Mouse (Mus musculus): ENCODE measurements around the gene Gpr87. TPM values are rescaled to one million over a fixed set of nuclear protein-coding genes. Genes with fewer than 3 reads are reported as not detected.

Gene Gpr87
- total RNA-seq, 2 experiments from 2014 or later = not detected

- no peak for DNase-seq (ENCODE audit: low spot score in 2 of 2)
Observed at GRCm38 (mm10) chr3:59191674-59192073, 3.2 kb downstream of the Gpr87 start.

GRCm38 (mm10) chr3:59187336-59187735, 7.6 kb downstream of the Gpr87 start:
- no peak for DNase-seq (ENCODE audit: low spot score in 2 of 2)

- DNase-seq (ENCODE audit: low spot score in 2 of 2) = no peak
Observed at GRCm38 (mm10) chr3:59185662-59186061, 9.2 kb downstream of the Gpr87 start.

- DNase-seq (ENCODE audit: low spot score in 2 of 2) = no peak
Observed at GRCm38 (mm10) chr3:59182129-59182528, 12.8 kb downstream of the Gpr87 start.

- DNase-seq (ENCODE audit: low spot score in 2 of 2) = no peak
Observed at GRCm38 (mm10) chr3:59181134-59181533, 13.8 kb downstream of the Gpr87 start.

- DNase-seq (ENCODE audit: low spot score in 2 of 2) = no peak
Observed at GRCm38 (mm10) chr3:59176871-59177270, 18.0 kb downstream of the Gpr87 start.

- peak in 1 of 2 experiments; percentile 24 for DNase-seq (ENCODE audit: low spot score in 2 of 2)
Observed at GRCm38 (mm10) chr3:59175234-59175633, 19.7 kb downstream of the Gpr87 start.

GRCm38 (mm10) chr3:59174426-59175154, 20.3 kb downstream of the Gpr87 start:
- DNase-seq (ENCODE audit: low spot score in 2 of 2) = no peak

- DNase-seq (ENCODE audit: low spot score in 2 of 2) = no peak
Observed at GRCm38 (mm10) chr3:59169921-59170627, 24.8 kb downstream of the Gpr87 start.

GRCm38 (mm10) chr3:59169215-59169614, 25.7 kb downstream of the Gpr87 start:
- DNase-seq (ENCODE audit: low spot score in 2 of 2) = no peak

GRCm38 (mm10) chr3:59168476-59168875, 26.4 kb downstream of the Gpr87 start:
- no peak for DNase-seq (ENCODE audit: low spot score in 2 of 2)

- DNase-seq (ENCODE audit: low spot score in 2 of 2) = no peak
Observed at GRCm38 (mm10) chr3:59167417-59168054, 27.4 kb downstream of the Gpr87 start.

GRCm38 (mm10) chr3:59160465-59160864, 34.4 kb downstream of the Gpr87 start:
- DNase-seq (ENCODE audit: low spot score in 2 of 2) = no peak

- no peak for DNase-seq (ENCODE audit: low spot score in 2 of 2)
Observed at GRCm38 (mm10) chr3:59157048-59157447, 37.9 kb downstream of the Gpr87 start.

- DNase-seq (ENCODE audit: low spot score in 2 of 2) = no peak
Observed at GRCm38 (mm10) chr3:59155404-59155803, 39.5 kb downstream of the Gpr87 start.

- DNase-seq (ENCODE audit: low spot score in 2 of 2) = no peak
Observed at GRCm38 (mm10) chr3:59154888-59155287, 40.0 kb downstream of the Gpr87 start.

- DNase-seq (ENCODE audit: low spot score in 2 of 2) = no peak
Observed at GRCm38 (mm10) chr3:59153424-59153823, 41.5 kb downstream of the Gpr87 start, which contains the start of gene P2ry14. P2ry14 (minus strand) TSS chr3:59153618.

- DNase-seq (ENCODE audit: low spot score in 2 of 2) = no peak
Observed at GRCm38 (mm10) chr3:59150624-59151023, 44.3 kb downstream of the Gpr87 start.

GRCm38 (mm10) chr3:59149646-59150045, 45.3 kb downstream of the Gpr87 start:
- no peak for DNase-seq (ENCODE audit: low spot score in 2 of 2)

GRCm38 (mm10) chr3:59145194-59145593, 49.7 kb downstream of the Gpr87 start:
- DNase-seq (ENCODE audit: low spot score in 2 of 2) = no peak

- no peak for DNase-seq (ENCODE audit: low spot score in 2 of 2)
Observed at GRCm38 (mm10) chr3:59141507-59142305, 53.2 kb downstream of the Gpr87 start.

Data from gastrocnemius, postnatal 4 days (tissue).